ENCODE assay signal across 9 mouse cellular contexts in the genomic region with DNA sequence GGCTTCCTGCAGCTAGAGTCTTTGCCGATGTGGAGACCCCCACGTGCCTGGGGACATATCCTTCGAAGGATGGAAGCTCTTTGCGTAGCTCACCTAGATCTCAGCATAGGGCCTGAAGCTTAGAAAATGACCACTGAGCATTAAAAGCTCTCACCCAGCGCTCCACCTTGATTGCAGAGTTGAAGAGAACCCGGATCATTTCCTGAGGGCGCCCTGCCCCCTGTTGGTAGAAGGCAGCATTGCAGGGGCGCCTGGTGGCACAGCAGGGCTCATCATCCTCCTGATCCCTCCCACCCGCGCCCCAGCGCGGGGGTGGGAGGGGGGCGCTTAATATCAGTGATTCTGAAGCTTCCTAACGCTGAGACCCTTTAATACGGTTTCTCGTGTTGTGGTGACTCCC. TPM values are rescaled to one million over a fixed set of nuclear protein-coding genes. Genes with fewer than 3 reads are reported as not detected.
DNase-seq lines count a peak whose midpoint lies in the region; ATAC-seq and TF ChIP-seq lines count a peak whose summit lies in the region.
"Had no signal": no experiment of that assay in that cellular context is flagged by ENCODE, and none has a peak within 500 bp of the region (broad histone marks: within the 10 kb centered on the region; RNA-seq: fewer than 3 reads in every experiment).

No protein-coding gene starts in this region.

- no peak for TF ChIP-seq POLR2A in embryonic fibroblast, embryonic 13.5 days (IDR thresholded peaks at IDR 0.05; ENCODE audit: low read depth, low read length)

- no peak for ATAC-seq in heart, embryonic 13.5 days (ENCODE audit: extremely low read depth, insufficient number of reproducible peaks, low FRiP score, low TSS enrichment)

- no peaks in the 10 kb centered on the region for H3K9me3 ChIP-seq in heart, embryonic 13.5 days
- H3K9me3 ChIP-seq in heart, embryonic 10.5 days = no peaks in the 10 kb centered on the region

- no peak overlapping the region for H3K4me2 ChIP-seq in heart, embryonic 13.5 days

- 13% methylated on average over 16 of the region's 16 CpGs for WGBS in heart, embryonic 13.5 days
- WGBS in heart, embryonic 10.5 days = 11% methylated on average over 16 of the region's 16 CpGs

- 0 out of 2 replicates have a peak, but pooled peaks cover 4% of the 10 kb centered on the region for H3K27me3 ChIP-seq in heart, embryonic 13.5 days (replicated peaks)
- no peaks in the 10 kb centered on the region for H3K27me3 ChIP-seq in heart, embryonic 10.5 days (ENCODE audit: insufficient read depth, poor library complexity, severe bottlenecking)

- intact Hi-C loops in left cerebral cortex, adult 2 months (cut with DNase I) = loop anchor here (10.0 kb wide), 1 partner anchor 658 kb away; no protein-coding TSS in a partner anchor

- H3K4me1 ChIP-seq in heart, embryonic 13.5 days = peaks cover 26% of the 10 kb centered on the region
- H3K4me1 ChIP-seq in heart, embryonic 10.5 days = peaks cover 24% of the 10 kb centered on the region
- no peaks in the 10 kb centered on the region for H3K4me1 ChIP-seq in embryonic fibroblast, embryonic 13.5 days (ENCODE audit: control insufficient read depth, insufficient read depth, low read length)

- peak; percentile 62; the same call in 1 of the 2 replicates for TF ChIP-seq CTCF in embryonic fibroblast, embryonic 13.5 days (IDR thresholded peaks at IDR 0.05; ENCODE audit: borderline replicate concordance, insufficient read depth, low read length)
- peak; percentile 97 for TF ChIP-seq CTCF in left cerebral cortex, adult 2 months (IDR thresholded peaks at IDR 0.05)

- 0 out of 2 replicates have a peak overlapping the region, but pooled peaks have one; percentile 28 for H3K9ac ChIP-seq in heart, embryonic 13.5 days

- no peak overlapping the region for H3K4me3 ChIP-seq in heart, embryonic 13.5 days
- H3K4me3 ChIP-seq in heart, embryonic 10.5 days = no peak overlapping the region
- no peak overlapping the region for H3K4me3 ChIP-seq in embryonic fibroblast, embryonic 13.5 days (ENCODE audit: insufficient read depth, low read length)
- H3K4me3 ChIP-seq in left cerebral cortex, adult 2 months = no peak overlapping the region
- H3K4me3 ChIP-seq: megakaryocyte, embryonic 14.5 days had no signal

- no peak overlapping the region for H3K27ac ChIP-seq in heart, embryonic 13.5 days (replicated peaks)
- no peak overlapping the region for H3K27ac ChIP-seq in heart, embryonic 10.5 days
- no peak overlapping the region for H3K27ac ChIP-seq in embryonic fibroblast, embryonic 13.5 days (ENCODE audit: insufficient read depth, low read length)
- no peak overlapping the region for H3K27ac ChIP-seq in left cerebral cortex, adult 2 months

- H3K36me3 ChIP-seq in heart, embryonic 13.5 days = no peaks in the 10 kb centered on the region
- H3K36me3 ChIP-seq in heart, embryonic 10.5 days = no peaks in the 10 kb centered on the region

- no peak for DNase-seq in heart, embryonic 10.5 days (ENCODE audit: low spot score)
- peak; percentile 36 for DNase-seq in CD4-positive helper T cell, adult 2 months (ENCODE audit: low read depth, low spot score)
- DNase-seq in adrenal gland, postnatal 36 days = peak; percentile 38 to 69
- DNase-seq in left cerebral cortex, adult 2 months (ENCODE audit: extremely low spot score in 1 of 2, low spot score in 2 of 2) = peak; percentile 52 to 72
- peak; percentile 45 for DNase-seq in naive thymus-derived CD4-positive, alpha-beta T cell, adult 2 months (ENCODE audit: low read depth)
- peak; percentile 7 to 54 for DNase-seq in thymus, postnatal 10 days (ENCODE audit: low spot score in 2 of 2)

RNA-seq across cellular contexts. Expression of a gene that starts 16.8 kb away (rescaled TPM):
- polyA plus RNA-seq in heart, embryonic 13.5 days (2015; fragmentation: Nextera tagmentation; extraction: Ambion mirVana) = 70.7 and 73.7 TPM in 2 replicates
- 63.1 and 69.7 TPM in 2 replicates for polyA plus RNA-seq in heart, embryonic 10.5 days (2016; fragmentation: Nextera tagmentation; extraction: Ambion mirVana)
- total RNA-seq in adrenal gland, postnatal 36 days (2021) = 10 to 100 TPM; 12.7 to 14.5 TPM
- polyA plus RNA-seq in embryonic fibroblast, embryonic 13.5 days (2011; ENCODE audit: insufficient read length, low read depth, missing spikeins) = 3.1 and 4.5 TPM in 2 replicates
- 10 to 100 TPM in 1 of 2 experiments, 1 to 10 TPM in 1; 8.9 to 11.0 TPM for total RNA-seq in left cerebral cortex, adult 2 months (2021)

Comparison
In these comparisons a context has a peak if more than half of its experiments do, and no peak if none do; other contexts are left out.
1. RNA of a gene that starts 16.8 kb away (polyA plus RNA-seq): 70.7 to 73.7 TPM in heart, embryonic 13.5 days and 63.1 to 69.7 TPM in heart, embryonic 10.5 days; 3.1 to 4.5 TPM in embryonic fibroblast, embryonic 13.5 days; every median in the first group is over 10 times any median in the second.